Mouse (Mus musculus): ENCODE results near the gene Pou2f1. TPM values are rescaled to one million over a fixed set of nuclear protein-coding genes. Genes with fewer than 3 reads are reported as not detected.

Gene Pou2f1
- polyA plus RNA-seq, 1 experiment, result 47.7 TPM

GRCm38 (mm10) chr1:165943270-165943669, 59.2 kb downstream of the Pou2f1 start:
- Histone ChIP-seq H3K9me3 (replicated peaks; ENCODE audit: control insufficient read depth, insufficient read depth, low read length, poor library complexity, severe bottlenecking) (no peaks in the 10 kb centered on the region), H3K27me3 (ENCODE audit: control insufficient read depth, insufficient read depth, low read length, poor library complexity, severe bottlenecking) (no peaks in the 10 kb centered on the region), H3K27ac (ENCODE audit: insufficient read depth, low read length) (no peak overlapping the region), H3K9ac (ENCODE audit: low read depth, poor library complexity, severe bottlenecking) (no peak overlapping the region), H3K4me3 (ENCODE audit: low read depth, low read length) (no peak overlapping the region), H3K36me3 (ENCODE audit: control insufficient read depth, insufficient read depth, low read length, poor library complexity, severe bottlenecking) (no peaks in the 10 kb centered on the region), H3K4me1 (ENCODE audit: control insufficient read depth, insufficient read depth, low read length) (no peaks in the 10 kb centered on the region)
- TF ChIP-seq CTCF (IDR thresholded peaks at IDR 0.05; ENCODE audit: low read depth, low read length) (no peak), POLR2A (IDR thresholded peaks at IDR 0.05; ENCODE audit: insufficient read depth, low read length) (no peak), EP300 (IDR thresholded peaks at IDR 0.05; ENCODE audit: insufficient read depth, low read depth, low read length) (no peak)

DNA sequence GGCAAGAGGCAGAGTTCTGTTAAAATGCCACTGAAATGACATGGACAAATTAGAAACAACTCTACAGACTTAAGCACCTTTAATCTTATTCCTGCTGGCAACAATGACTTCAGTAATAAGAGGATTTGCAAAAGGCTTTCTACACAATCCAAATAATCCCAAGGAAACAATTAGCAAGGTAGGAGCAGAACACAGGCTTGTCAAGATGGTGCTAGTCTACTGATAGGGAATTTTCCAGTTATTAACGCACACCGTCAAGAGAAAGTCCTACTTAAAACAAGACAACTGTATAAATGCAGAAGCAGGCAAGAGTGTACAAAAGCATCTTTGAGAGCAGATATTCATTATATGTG, 67.0 kb downstream of the Pou2f1 start:
- H3K4me3 ChIP-seq (ENCODE audit: low read depth, low read length), result no peak overlapping the region
- TF ChIP-seq CTCF (IDR thresholded peaks at IDR 0.05; ENCODE audit: low read depth, low read length), result no peak
- TF ChIP-seq EP300 (IDR thresholded peaks at IDR 0.05; ENCODE audit: insufficient read depth, low read depth, low read length), result no peak
- TF ChIP-seq POLR2A (IDR thresholded peaks at IDR 0.05; ENCODE audit: insufficient read depth, low read length), result no peak
- no peaks in the 10 kb centered on the region for H3K4me1 ChIP-seq (ENCODE audit: control insufficient read depth, insufficient read depth, low read length)
- no peak overlapping the region for H3K9ac ChIP-seq (ENCODE audit: low read depth, poor library complexity, severe bottlenecking)
- H3K9me3 ChIP-seq (replicated peaks; ENCODE audit: control insufficient read depth, insufficient read depth, low read length, poor library complexity, severe bottlenecking), result no peaks in the 10 kb centered on the region
- H3K27ac ChIP-seq (ENCODE audit: insufficient read depth, low read length), result no peak overlapping the region
- no peaks in the 10 kb centered on the region for H3K27me3 ChIP-seq (ENCODE audit: control insufficient read depth, insufficient read depth, low read length, poor library complexity, severe bottlenecking)
- H3K36me3 ChIP-seq (ENCODE audit: control insufficient read depth, insufficient read depth, low read length, poor library complexity, severe bottlenecking), result no peaks in the 10 kb centered on the region

DNA sequence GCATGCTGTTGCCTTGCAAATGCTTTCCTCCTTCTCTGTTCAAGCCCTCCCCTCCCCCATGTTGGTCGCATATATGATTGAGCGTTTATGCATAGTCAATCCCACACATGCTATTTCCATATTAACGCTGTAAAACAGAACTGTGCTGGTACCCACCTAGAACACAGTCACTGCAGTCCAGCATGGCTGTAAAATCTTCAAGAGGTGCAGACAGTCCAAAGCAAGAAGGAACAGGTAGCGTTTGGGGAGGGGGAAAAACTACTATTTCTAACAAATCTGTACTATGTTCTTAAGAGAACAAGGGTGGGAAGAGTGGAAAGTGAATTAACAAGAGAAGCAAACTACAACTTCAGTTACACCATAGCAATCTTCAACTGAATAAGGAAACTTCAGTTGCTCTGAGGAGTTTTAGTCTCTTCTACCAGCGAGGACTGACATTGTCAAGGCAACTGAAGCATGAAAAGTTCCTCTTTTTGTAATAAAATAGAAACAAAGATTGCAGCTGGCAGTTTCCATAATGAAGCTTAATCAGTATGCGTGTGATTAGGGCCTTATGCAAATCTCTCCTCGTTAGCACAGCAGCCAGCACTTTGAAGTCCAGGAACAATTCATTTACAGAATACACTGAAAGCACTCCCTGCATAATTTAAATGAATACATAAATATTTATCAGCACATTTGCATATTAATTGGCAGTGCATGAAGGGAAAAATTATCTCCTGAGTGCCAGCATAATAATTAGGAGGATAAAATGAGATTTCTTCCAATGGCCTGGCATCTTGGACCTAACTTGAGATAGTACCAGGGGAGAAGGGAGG, 67.6 kb downstream of the Pou2f1 start:
- H3K4me1 ChIP-seq (ENCODE audit: control insufficient read depth, insufficient read depth, low read length), result no peaks in the 10 kb centered on the region
- no peaks in the 10 kb centered on the region for H3K9me3 ChIP-seq (replicated peaks; ENCODE audit: control insufficient read depth, insufficient read depth, low read length, poor library complexity, severe bottlenecking)
- H3K27ac ChIP-seq (ENCODE audit: insufficient read depth, low read length), result no peak overlapping the region
- TF ChIP-seq POLR2A (IDR thresholded peaks at IDR 0.05; ENCODE audit: insufficient read depth, low read length) (no peak), CTCF (IDR thresholded peaks at IDR 0.05; ENCODE audit: low read depth, low read length) (no peak), EP300 (IDR thresholded peaks at IDR 0.05; ENCODE audit: insufficient read depth, low read depth, low read length) (no peak)
- H3K27me3 ChIP-seq (ENCODE audit: control insufficient read depth, insufficient read depth, low read length, poor library complexity, severe bottlenecking), result no peaks in the 10 kb centered on the region
- H3K9ac ChIP-seq (ENCODE audit: low read depth, poor library complexity, severe bottlenecking), result no peak overlapping the region
- H3K36me3 ChIP-seq (ENCODE audit: control insufficient read depth, insufficient read depth, low read length, poor library complexity, severe bottlenecking), result no peaks in the 10 kb centered on the region
- H3K4me3 ChIP-seq (ENCODE audit: low read depth, low read length), result no peak overlapping the region

- no peaks in the 10 kb centered on the region for H3K36me3 ChIP-seq (ENCODE audit: control insufficient read depth, insufficient read depth, low read length, poor library complexity, severe bottlenecking)
- no peak overlapping the region for H3K9ac ChIP-seq (ENCODE audit: low read depth, poor library complexity, severe bottlenecking)
- H3K4me1 ChIP-seq (ENCODE audit: control insufficient read depth, insufficient read depth, low read length), result no peaks in the 10 kb centered on the region
- H3K27ac ChIP-seq (ENCODE audit: insufficient read depth, low read length), result no peak overlapping the region
- TF ChIP-seq POLR2A (IDR thresholded peaks at IDR 0.05; ENCODE audit: insufficient read depth, low read length) (no peak), EP300 (IDR thresholded peaks at IDR 0.05; ENCODE audit: insufficient read depth, low read depth, low read length) (no peak), CTCF (IDR thresholded peaks at IDR 0.05; ENCODE audit: low read depth, low read length) (no peak)
- no peak overlapping the region for H3K4me3 ChIP-seq (ENCODE audit: low read depth, low read length)
- H3K9me3 ChIP-seq (replicated peaks; ENCODE audit: control insufficient read depth, insufficient read depth, low read length, poor library complexity, severe bottlenecking), result no peaks in the 10 kb centered on the region
- H3K27me3 ChIP-seq (ENCODE audit: control insufficient read depth, insufficient read depth, low read length, poor library complexity, severe bottlenecking), result no peaks in the 10 kb centered on the region
Observed at GRCm38 (mm10) chr1:165933915-165934647, 68.4 kb downstream of the Pou2f1 start.

DNA sequence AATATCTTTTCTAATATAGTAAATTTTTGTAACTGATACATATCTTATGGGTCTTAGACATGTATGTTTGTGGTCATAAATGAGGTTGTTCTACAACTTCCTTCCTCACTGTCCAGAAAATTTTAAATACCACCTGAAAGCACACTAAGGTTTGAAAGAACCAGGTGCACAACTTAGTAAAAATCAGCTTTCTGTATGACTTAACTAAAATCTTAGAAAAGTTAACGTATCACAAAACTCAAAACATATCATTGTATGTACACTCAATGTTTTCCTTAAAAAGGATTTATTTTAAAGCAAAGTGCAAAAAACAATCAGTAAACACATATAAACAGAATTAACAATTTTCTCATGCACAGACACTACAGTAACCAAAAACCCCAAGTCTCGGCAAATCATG, 69.6 kb downstream of the Pou2f1 start:
- Histone ChIP-seq H3K4me3 (ENCODE audit: low read depth, low read length) (no peak overlapping the region), H3K36me3 (ENCODE audit: control insufficient read depth, insufficient read depth, low read length, poor library complexity, severe bottlenecking) (no peaks in the 10 kb centered on the region), H3K27me3 (ENCODE audit: control insufficient read depth, insufficient read depth, low read length, poor library complexity, severe bottlenecking) (no peaks in the 10 kb centered on the region), H3K9ac (ENCODE audit: low read depth, poor library complexity, severe bottlenecking) (no peak overlapping the region), H3K9me3 (replicated peaks; ENCODE audit: control insufficient read depth, insufficient read depth, low read length, poor library complexity, severe bottlenecking) (no peaks in the 10 kb centered on the region), H3K27ac (ENCODE audit: insufficient read depth, low read length) (no peak overlapping the region), H3K4me1 (ENCODE audit: control insufficient read depth, insufficient read depth, low read length) (no peaks in the 10 kb centered on the region)
- TF ChIP-seq POLR2A (IDR thresholded peaks at IDR 0.05; ENCODE audit: insufficient read depth, low read length) (no peak), EP300 (IDR thresholded peaks at IDR 0.05; ENCODE audit: insufficient read depth, low read depth, low read length) (no peak), CTCF (IDR thresholded peaks at IDR 0.05; ENCODE audit: low read depth, low read length) (no peak)

DNA sequence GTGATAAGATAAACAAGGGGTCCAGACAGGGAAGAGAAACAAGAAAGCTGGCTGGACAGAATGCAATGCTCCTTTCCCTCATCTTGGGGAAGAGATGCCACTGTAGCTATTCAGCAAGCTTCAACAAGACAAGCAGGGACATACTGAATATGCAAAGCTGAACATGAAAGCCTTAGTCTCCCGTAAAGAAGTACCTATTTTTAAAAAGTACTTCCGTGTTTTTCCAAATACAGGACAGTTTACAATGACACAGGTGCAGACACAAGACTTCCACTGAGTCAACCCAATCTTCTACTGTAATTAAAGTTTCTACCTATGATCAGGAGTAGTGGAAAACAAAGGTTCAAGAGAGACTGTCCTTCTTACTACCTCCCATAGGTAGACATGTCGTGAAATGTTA, 72.0 kb downstream of the Pou2f1 start:
- H3K4me3 ChIP-seq (ENCODE audit: low read depth, low read length), result no peak overlapping the region
- no peaks in the 10 kb centered on the region for H3K9me3 ChIP-seq (replicated peaks; ENCODE audit: control insufficient read depth, insufficient read depth, low read length, poor library complexity, severe bottlenecking)
- no peak overlapping the region for H3K27ac ChIP-seq (ENCODE audit: insufficient read depth, low read length)
- H3K4me1 ChIP-seq (ENCODE audit: control insufficient read depth, insufficient read depth, low read length), result no peaks in the 10 kb centered on the region
- no peaks in the 10 kb centered on the region for H3K36me3 ChIP-seq (ENCODE audit: control insufficient read depth, insufficient read depth, low read length, poor library complexity, severe bottlenecking)
- no peak for TF ChIP-seq CTCF (IDR thresholded peaks at IDR 0.05; ENCODE audit: low read depth, low read length)
- TF ChIP-seq EP300 (IDR thresholded peaks at IDR 0.05; ENCODE audit: insufficient read depth, low read depth, low read length), result no peak
- no peak for TF ChIP-seq POLR2A (IDR thresholded peaks at IDR 0.05; ENCODE audit: insufficient read depth, low read length)
- H3K9ac ChIP-seq (ENCODE audit: low read depth, poor library complexity, severe bottlenecking), result no peak overlapping the region
- H3K27me3 ChIP-seq (ENCODE audit: control insufficient read depth, insufficient read depth, low read length, poor library complexity, severe bottlenecking), result no peaks in the 10 kb centered on the region
